Mouse (Mus musculus): ENCODE measurements at regions not wholly inside any gene's neighbourhood (a gene's known extent, or its start where the extent isn't known, plus 50 kb on each side); places are given as distances from the start of the nearest gene placed in this dataset.

DNA sequence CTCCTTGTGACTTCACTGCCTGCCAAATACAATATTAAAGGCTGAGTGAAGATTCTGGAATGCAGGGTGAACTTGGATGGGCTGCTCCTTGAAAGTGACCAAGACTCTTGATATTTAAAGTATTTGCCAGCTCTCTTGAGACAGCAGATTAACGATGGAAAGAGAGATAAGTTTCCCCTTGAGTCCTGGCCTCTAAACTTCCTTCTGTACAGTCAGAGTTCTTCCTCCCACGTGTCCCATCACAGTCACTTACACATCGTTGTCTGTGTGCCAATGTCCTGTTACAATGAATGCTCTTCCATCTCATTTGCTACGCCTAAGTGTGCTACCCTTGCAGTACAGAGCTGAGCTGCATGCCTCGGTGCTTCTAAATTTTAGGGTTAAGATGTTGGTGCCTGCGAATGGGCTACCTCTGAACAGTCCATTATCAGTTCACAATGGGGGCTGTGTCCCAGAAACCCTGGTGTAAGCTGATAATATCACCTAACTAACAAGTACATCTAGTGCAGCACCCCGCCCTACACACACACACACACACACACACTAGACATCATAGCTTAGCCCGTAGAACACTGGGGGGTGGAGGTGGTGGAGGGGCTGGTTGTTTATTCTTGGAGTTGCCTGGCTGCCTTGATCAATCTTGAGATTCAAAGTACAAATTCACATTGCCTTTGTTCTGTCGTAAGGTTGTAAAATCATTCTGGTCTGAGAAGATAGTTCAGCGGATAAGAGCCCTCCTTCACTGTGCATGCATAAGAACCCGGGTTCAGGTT lies 207.9 kb upstream of the Pgrmc2 start:
- DNase-seq = no peak

DNA sequence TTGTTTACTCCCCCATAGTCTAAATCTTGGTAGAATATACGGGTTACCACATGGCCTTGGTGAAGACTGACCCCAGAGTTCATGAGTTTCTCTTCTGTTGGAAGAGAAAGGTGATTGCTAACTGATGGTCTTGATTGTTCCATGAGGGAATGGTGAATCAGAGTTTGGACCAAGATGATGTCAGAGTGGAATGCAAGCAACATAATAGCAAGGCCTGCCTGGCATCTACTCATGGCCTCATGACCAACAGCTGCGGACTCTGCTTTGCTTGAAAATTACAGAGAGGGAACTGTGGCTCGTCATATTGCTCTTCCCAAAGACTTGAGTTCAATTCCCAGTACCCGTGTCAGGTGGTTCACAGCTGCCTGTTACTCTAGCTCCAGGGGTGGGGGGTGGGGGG lies 205.9 kb upstream of the Pgrmc2 start:
- no peak for DNase-seq

DNA sequence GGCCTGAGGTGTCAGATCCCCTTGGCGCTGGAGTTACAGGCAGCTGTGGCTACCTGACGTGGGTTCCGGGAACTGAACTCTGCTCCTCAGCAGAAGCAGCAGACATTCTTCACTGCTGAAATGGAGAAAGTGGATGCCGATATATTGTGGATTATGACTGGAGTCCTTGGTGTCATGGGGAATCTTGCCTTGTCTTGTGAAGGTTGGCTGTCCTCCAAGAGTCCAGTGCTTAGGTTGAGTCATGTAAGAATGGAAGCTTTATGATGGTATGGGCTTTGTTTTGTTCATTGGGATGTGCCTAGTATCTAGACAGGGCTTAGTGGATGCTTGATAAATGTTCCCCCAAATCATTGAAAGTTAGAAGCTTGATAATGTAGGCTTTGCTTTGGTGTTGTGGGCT lies 205.2 kb upstream of the Pgrmc2 start:
- DNase-seq = no peak

DNA sequence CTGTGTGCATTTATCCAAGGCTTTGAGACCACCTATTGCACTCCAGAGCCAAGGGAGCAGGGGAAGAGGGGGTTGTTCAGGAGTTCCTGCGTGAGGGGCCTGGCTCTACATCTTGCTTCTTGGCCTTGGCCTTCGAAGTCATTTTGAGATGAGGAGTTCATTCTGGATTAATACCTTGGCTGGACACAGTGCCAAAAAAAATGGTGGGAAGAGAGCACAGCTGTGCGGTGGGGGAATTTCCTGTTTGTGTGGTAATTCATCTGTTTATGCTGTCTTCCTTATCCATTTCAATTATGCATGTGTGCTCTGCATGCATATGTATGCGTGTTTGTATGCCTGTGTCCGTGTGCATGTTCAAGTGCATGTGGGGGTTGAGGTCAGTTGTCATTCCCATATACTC lies 202.5 kb upstream of the Pgrmc2 start:
- DNase-seq = peak; percentile 19

DNA sequence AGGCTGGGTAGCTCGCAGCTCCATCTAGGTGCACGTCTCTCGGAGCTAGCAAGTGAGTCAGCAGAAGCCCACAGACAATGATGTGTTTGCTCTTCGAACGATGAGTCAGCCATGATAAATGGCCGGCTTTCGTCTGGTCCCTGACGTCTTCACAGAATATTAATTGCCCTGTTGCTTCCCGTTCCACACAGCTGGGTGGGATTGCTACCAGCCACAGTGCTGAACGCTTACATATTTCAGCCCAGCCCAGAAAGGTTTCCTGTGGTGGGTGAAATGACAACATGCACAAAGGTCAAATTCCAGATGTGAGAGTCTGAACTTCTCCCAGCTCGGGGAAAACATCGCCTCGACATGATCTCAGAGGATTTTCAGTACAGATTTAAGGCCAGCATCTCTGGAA lies 202.1 kb upstream of the Pgrmc2 start:
- peak; percentile 49 for DNase-seq

DNA sequence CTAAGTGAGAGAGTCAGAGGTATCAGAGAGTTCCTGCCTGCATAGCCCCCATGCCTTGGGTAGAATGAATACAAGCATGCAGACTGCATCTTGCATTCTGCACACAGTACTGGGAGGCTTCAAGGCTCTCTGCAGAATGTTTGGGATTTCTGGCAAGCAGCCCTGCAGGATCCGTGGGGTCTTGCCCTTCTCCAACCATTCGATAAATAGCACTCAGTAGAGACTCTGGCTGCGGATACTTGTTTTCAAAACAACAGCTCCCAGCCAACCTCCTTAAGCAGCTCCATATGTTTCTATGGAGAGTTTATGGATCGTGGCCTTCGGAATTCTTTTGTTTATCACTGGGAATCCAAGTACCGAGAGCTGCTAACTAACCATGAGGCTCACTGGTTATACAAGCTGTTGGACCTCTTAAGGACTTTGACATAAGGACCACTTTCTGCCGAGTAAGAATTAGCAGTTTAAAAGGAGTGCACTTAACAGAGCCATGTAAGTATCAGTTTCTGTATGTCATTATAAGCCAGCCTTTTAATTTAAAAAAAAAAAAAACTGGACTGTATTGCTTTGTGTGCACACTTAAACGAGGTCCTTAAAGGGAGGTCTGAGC lies 199.7 kb upstream of the Pgrmc2 start:
- peak; percentile 43 for DNase-seq

DNA sequence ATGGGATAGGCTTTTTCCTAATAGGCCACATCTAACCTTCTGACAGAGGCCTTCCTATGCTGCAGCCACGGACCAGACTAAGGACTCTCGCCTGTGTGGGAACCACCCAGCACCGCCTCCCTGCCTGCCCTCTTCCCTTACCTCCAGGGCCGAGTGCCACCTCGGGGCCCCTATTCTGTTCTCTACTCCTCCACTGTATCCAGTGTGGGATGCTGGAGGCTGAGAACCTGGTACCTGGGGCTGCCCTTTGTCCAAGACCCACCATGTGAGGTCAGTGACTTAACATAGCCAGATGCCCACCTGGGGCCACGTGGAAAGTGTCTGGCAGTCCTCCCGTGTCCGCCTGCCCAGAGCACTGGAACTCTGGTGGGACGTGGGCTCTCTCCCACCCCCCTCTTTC lies 193.2 kb upstream of the Pgrmc2 start:
- DNase-seq = no peak

DNA sequence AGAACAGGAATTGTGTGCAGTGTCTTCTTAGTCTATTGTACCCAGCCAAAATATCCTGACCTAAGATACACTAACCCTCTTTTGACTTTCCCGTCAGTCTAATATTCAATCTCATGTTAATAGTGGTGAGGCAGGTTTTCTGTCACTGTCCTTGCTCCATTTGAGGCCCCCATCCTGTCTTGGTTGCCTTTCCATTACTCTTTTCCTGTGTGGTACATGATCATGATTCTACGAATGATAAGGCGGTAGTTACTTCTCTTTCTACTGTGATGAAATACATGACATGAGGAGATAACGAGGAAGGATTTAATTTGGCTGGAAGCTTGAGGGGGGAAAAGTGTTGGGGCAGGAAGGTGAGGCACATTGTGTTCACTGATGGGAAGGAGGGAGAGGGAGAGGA lies 185.7 kb upstream of the Pgrmc2 start:
- no peak for DNase-seq

DNA sequence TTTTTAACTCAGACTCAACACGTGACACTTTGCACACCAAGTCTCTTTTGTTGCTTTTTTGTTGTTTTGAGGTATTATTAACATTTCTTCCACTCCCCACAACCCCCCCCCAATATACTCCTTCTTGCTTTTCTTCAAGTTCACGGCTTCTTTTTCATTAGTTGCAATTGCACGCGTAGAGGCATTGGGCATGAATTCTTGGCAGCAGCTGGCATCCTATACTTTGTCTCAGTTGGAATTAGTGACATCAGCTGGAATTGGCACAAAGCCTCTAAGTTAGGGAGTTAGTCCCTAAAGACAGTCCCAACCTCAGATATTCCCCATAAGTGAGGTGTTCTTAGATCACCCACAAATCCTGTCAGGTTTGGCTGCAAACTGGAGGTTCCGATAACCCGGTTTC lies 183.4 kb upstream of the Pgrmc2 start:
- no peak for DNase-seq

DNA sequence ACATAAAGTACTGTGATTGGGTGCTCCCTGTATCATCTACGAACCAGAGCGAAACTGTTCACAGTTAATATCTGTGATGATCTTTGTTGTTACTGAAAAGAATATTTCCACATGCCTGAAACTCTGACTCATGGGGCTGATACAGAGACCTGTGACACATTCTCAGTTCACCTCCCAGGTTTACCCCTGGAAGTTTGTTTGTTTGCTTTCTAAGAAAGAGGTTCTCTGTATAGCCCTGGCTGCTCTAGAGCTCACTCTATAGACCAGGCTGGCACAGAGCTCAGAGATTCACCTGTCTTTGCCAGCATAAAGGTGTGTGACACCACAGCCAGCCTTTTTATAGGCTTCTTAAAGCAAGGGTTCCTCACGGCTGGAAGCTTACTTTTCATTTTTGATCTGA lies 182.6 kb upstream of the Pgrmc2 start:
- DNase-seq = no peak

DNA sequence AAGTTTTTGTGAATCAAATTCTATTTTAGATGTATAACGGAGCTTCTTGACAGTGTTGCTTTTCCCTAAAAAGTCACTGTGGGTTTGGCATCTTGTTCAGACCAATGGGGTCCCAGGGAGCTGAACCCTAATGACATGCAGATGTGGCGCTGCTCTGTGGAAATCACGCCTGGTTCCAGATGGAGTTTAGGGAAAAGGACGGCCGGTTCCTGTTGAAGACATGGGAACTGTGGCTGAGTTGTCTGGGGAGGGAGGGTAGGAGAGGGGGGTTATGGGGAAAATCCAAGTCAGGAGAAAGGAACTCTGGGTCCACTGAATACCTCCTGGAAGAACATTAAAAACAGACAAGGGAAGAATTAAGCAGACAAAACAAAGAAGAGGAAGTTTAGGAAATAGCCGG lies 175.4 kb upstream of the Pgrmc2 start:
- DNase-seq = no peak

DNA sequence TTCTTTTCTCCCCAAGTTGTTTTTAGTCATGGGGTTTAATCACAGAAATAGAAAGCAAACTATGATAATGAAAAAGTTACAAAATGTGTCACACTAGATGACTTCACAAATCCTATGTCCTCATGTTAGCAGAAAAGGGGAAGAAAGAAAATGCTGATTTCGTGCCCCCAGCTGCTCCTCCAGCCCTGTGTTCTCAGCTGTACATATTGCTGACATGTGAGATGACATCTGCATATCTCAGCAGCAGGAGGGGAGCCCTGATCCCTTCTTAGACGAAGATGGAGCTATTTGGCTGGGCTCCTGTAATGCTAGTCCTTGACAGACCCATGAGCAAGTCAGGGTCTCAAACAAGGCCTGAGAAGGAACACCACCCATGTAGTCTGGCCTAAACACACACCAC lies 162.1 kb upstream of the Pgrmc2 start:
- no peak for DNase-seq

DNA sequence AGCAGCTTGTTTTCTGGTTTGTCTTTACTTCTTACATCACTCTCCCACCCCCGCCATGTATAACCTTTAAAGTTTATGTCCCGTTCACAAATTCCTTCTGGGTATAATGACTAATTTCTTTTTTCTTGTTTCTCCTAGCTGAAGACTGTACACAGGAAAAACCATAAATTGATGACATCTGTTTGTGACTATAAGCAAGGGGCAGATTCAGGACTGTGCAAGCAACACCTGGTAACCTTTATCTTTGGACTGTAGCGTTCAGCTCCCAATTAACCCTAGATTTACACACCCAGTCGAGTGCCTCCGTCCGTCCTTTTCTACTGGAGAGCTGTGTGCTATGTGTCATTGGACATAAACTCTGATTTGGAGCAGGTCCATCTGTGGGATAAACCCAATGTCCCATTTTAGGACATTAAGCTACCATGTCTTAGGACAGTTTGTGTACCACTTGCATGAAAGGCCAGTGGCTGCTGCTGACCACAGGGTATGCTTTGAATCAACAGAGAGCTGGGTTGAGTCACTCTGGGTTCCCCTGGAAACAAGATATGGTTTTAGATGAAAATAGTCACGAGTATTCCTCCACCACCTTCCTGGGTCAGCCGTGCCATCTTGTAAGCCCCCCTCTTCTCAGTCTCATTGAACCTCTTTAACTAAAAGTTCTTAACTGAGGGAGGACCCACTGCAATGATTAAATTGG lies 159.2 kb upstream of the Pgrmc2 start:
- DNase-seq = no peak

DNA sequence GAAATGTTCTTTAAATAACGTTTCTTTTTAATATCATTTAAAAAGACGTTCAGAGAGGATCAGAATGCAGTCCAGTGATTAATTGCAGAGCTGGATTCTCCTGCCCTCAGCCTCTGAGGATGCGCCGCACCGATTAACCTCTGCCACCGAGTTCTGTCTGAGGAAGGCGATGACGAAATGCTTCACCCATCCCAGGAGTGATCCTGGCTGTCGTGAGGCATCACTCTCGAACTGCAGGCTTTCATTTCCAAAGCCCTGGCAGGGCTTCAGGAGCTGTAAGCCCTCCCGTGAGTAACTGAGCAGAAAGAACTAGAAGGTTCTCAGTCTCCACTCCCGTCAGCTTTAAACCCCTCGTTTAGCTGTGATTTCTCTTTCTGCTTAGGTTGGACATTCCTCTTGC lies 157.0 kb upstream of the Pgrmc2 start:
- no peak for DNase-seq

DNA sequence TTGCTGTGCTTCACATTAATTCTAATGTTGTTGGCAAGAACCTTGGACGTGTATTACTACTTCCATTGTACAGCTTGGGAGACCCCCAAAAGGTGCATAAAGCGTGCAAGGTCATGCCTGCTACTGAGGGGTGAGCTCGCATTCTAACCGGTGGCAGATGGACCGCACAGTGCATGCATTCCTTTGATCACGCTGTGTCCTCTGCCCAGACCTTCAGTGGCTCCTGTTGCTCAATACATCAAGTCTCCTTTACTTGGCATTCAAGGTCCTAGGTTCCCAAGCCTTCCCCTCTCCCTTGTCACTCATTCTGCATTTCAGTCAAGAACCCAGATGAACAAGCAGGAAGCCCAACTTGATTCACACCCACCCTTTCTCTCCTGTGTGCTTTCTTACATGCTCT lies 156.4 kb upstream of the Pgrmc2 start:
- no peak for DNase-seq

DNA sequence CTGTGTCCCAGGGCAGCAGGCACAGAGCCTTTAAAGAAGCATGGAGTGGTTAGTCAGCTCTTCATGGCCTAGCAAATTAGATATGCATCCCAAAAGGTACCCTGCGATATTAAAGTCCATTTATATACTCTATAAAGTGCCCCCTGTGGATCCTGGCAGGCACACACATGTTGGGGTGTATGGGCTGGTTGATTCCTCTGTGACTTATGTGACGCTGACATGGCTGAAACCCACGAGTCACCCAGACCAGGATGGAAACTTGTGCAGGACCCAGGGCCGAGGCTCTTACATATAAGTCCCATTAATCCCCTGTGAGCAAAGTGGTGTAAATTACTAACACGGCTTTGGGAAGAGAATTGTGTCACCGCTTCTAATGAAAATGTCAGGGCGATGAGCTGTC lies 155.2 kb upstream of the Pgrmc2 start:
- DNase-seq = no peak

DNA sequence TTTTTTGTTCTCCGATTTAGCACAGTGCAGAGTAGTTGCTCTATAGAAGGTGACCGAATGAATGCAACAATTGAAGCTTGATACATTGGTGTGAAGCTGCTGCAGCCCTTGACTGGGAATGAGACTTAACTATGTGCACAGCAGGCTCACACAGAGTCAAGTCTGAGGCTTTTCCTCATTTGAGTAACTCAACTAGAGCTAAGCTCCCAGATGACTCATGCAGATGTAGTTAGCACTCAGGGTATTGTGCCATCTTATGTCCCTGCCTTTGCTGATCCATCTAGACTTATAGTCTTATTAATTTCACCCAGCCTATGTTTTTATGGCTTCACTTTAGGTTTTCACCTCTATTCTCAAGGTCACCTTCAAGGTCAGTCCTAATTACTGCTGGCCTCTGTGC lies 152.8 kb upstream of the Pgrmc2 start:
- no peak for DNase-seq

DNA sequence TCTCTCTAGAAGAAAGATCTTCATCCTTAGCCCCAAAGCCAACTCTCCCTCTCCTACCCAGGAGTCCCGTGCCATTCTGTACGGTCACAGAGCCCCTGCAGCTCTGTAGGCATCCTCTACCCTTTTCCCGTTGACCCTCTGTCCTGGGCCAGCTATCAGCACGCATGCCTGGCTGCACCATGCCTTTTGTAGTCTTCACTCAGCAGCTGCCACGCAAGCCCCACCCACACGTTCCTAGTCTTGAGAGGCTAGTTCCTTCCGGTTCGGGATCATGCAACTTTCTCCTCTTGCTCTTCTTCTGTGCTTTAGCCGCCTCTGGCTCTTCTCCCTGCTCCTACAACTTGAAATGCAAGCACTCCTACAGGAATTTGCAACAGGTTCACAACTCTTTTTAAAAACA lies 152.1 kb upstream of the Pgrmc2 start:
- DNase-seq = peak; percentile 29

DNA sequence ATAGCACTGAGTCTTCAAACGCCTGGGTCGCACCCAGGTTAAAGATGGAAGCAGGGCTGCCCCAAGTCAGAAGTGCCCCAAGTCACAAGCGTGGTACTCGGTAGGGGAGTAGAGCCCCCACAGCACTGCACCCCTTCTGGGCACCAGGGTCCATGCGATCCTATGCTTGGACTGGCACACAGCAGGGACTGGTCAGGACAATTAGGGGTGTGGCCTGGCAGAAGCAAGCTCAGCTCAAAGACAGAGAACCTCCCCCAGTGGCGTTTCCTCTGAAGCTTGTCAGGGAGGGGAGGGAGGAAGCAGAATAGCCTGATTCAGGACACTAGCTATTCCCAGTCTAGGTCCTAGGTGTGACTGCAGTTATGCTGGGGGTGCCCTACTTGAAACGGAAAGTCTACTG lies 151.3 kb upstream of the Pgrmc2 start:
- DNase-seq = no peak

DNA sequence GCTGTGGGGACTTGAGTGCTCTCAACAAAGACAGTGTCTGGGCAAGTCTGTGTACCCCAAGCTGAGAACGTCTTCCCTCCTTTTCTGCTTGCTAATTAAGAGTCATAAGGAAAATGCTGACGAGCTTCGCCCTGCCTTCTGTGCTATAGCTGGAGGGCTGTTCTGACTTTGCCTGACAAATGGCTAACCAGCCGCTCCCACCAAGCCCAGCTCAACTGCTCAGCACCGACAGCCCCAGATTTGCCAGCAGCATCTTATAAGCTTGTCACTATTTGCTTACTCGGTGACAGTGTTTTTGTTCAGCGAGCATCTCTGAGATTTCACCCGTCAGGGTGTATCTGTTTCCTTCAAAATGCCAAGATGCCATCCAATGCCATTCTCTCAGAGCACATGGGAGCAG lies 150.6 kb upstream of the Pgrmc2 start:
- DNase-seq = no peak

DNA sequence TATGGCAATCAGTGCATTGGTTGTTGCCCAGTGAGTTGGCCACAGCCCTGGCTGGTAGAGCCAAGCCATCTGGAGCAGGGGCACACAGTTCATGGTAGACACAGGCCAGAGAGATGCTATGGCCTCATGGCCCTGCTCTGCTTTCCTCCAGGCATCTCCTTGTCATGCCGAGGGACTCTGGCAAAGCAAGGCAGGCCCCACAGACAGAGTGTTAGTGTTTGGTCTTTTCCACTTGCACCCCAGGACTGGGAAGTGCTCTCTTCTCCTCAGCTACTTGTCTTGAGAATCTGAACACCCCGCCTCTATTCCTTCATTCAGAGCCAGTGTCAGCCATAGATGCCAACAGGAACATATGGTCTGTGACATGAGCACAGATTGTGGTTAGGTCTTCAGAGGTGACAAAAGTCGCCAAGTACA lies 148.1 kb upstream of the Pgrmc2 start:
- DNase-seq = peak; percentile 3

DNA sequence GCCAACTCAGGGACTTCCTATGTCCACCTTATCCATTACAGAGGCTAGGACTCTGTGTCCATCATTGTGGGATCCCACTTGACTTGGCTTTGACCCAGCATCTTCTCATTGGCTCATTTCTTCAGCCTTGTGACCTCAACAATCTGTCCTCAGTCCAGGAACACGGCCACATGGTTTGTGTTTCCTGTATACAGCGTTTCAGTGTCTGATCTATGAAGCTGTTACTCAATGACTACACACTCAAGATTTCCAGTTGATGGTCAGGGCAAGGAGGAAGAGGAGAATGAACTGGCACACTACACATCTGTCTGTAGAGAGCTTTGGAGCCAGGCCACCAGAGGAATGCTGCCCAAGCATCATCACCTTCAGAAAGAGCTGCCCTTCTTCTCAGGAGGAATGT lies 146.6 kb upstream of the Pgrmc2 start:
- DNase-seq = peak; percentile 7

DNA sequence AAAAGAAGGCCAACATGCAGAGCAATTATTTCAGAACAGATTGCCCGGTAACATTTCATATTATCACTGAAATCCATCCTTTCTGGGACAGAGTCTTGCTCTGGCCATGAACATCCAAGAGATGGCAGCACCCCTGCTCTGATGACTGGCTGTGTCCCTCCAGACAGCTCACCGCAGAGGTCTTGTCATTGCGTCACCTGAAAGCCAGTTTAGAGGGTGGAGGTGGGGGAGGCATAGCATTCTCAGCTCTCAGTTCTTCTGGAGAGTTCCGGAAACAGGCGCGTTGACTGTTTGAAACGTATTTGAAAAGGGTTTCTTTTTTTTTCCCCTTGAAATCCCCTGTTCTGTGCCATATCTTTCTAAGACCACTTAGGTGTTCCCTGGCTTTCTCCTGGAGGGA lies 145.7 kb upstream of the Pgrmc2 start:
- DNase-seq = peak; percentile 76

DNA sequence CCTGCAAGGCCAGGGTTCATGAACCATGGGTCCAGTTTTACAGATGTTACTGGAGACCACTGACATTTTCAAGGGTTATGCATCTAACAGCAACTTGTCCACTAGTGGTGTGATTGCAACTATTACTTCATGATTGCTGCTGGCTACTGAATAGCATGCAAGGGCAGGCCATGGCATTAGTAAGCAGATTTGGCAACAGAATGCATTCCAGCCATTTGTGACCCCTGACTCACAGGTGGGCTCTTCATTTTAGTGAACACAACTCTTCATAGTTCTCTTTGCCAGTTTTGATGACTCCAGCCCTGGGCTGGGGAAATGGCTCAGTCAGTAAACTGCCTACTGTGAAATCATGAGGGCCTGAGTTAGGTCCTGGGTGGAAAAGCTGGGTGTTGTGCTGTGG lies 137.9 kb upstream of the Pgrmc2 start:
- DNase-seq = no peak

Measured in heart, postnatal 4 days (tissue).